Mouse (Mus musculus) small intestine, adult 2 months (tissue): ENCODE data around the gene Krtap4-2. TPM values are rescaled to one million over a fixed set of nuclear protein-coding genes. Genes with fewer than 3 reads are reported as not detected.
"Not testable (repeated sequence)": the region's sequence is repeated elsewhere in the genome, so short reads cannot be mapped to it uniquely, and the experiment has no call there.

Experiments
- H3K27ac ChIP-seq: fragments of 200-500 bp; 2 replicates; pipeline ENCODE4 v1.5.1; 2012; ENCODE audit warnings: low read depth, low read length, control low read depth, inconsistent platforms; ENCODE audit not compliant: insufficient read depth
- H3K27me3 ChIP-seq: fragments of 200-500 bp; 2 replicates; pipeline ENCODE4 v1.6.1; 2012; ENCODE audit warnings: mild to moderate bottlenecking, moderate library complexity, low read length, inconsistent platforms; ENCODE audit not compliant: control insufficient read depth, insufficient read depth
- H3K36me3 ChIP-seq: fragments of 200-500 bp; 2 replicates; pipeline ENCODE4 v1.6.1; 2012; ENCODE audit warnings: mild to moderate bottlenecking, low read length, control low read depth, inconsistent platforms; ENCODE audit not compliant: control insufficient read depth, insufficient read depth
- H3K4me1 ChIP-seq: fragments of 200-500 bp; 2 replicates; pipeline ENCODE4 v1.6.1; 2012; ENCODE audit warnings: low read length, inconsistent platforms, mixed read lengths; ENCODE audit not compliant: control insufficient read depth, insufficient read depth, insufficient read length
- H3K4me3 ChIP-seq: fragments of 200-500 bp; 2 replicates; pipeline ENCODE4 v1.5.1; 2012; ENCODE audit warnings: low read depth, mild to moderate bottlenecking, control low read depth, inconsistent platforms, low read length, moderate library complexity
- CTCF ChIP-seq: fragments of 200-500 bp; IDR thresholded peaks from 2 replicates; pipeline ENCODE4 v1.5.1; 2012; ENCODE audit warnings: low read depth, mild to moderate bottlenecking, control low read depth, inconsistent platforms, low read length, moderate library complexity, mixed read lengths; ENCODE audit not compliant: insufficient replicate concordance, insufficient read length; ENCODE audit errors: extremely low read depth
- POLR2A ChIP-seq: fragments of 200-500 bp; IDR thresholded peaks from 2 replicates; pipeline ENCODE4 v1.6.1; 2012; ENCODE audit warnings: low read depth, mild to moderate bottlenecking, control low read depth, inconsistent platforms, low read length, moderate library complexity
- whole genome bisulfite sequencing: fragments of 180-500 bp; shearing (Covaris S2); methylation state at CpG from one replicate; pipeline ENCODE4 v1.1.7; 2018; 5-methylcytosine and 5-hydroxymethylcytosine counted together
- polyA plus RNA-seq: library from polyadenylated mRNA; depleted of rRNA; stranded (reverse); fragments of >200 nt; gene quantifications from 2 replicates; pipeline ENCODE4 v1.2.3, GENCODE M21; 2012; rRNA removed

Gene Krtap4-2
- polyA plus RNA-seq = not detected in 2 replicates

GRCm38 (mm10) chr11:99634653-99635134 lies at the start of gene Krtap4-2:
Gene Krtap4-2, minus strand, starts transcription at chr11:99635084.
- no peak within 1 kb of the TSS for H3K4me3 ChIP-seq
- H3K27ac ChIP-seq = no peak within 1 kb of the TSS
- TF ChIP-seq CTCF (no peak), POLR2A (no peak)
- no peaks in the 10 kb centered on the region for H3K36me3 ChIP-seq
- H3K4me1 ChIP-seq = no peaks in the 10 kb centered on the region
- no peaks in the 10 kb centered on the region for H3K27me3 ChIP-seq
- WGBS = 52% methylated on average over 8 of the region's 8 CpGs

- TF ChIP-seq POLR2A (no peak), CTCF (no peak)
- Histone ChIP-seq H3K36me3 (no peaks in the 10 kb centered on the region), H3K27me3 (no peaks in the 10 kb centered on the region), H3K4me1 (no peaks in the 10 kb centered on the region), H3K27ac (no peak overlapping the region), H3K4me3 (no peak overlapping the region)
- WGBS = 91% methylated on average over 2 of the region's 2 CpGs
Observed at GRCm38 (mm10) chr11:99683481-99683880, 48.6 kb upstream of the Krtap4-2 start.

DNA sequence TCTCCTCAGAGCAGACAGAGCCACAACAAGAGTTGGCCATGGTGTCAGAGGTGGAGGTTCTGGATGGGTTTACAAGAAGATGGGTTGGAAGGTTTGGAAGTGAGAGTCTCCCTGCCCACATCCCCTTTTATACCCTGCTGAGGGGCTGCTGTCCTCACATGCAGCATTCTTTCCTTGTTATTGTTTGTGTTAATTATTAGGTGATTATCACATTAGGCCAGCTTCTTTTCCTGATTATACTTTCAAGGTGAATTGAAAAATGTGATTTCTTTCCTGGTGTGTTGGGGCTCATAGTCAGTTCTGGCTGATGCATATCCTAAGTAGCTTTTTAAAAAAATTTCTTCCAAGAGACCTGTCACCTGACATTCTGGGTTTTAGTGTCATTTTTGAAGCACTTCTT lies 31.0 kb upstream of the Krtap4-2 start, which contains the start of gene Krtap4-6:
Gene Krtap4-6, minus strand, starts transcription at position 101 of the 400 bp plus-strand sequence.
- H3K4me3 ChIP-seq = no peak within 1 kb of the TSS
- no peaks in the 10 kb centered on the region for H3K4me1 ChIP-seq
- H3K27me3 ChIP-seq = no peaks in the 10 kb centered on the region
- TF ChIP-seq CTCF = no peak
- no peak for TF ChIP-seq POLR2A
- no peak within 1 kb of the TSS for H3K27ac ChIP-seq
- no peaks in the 10 kb centered on the region for H3K36me3 ChIP-seq

DNA sequence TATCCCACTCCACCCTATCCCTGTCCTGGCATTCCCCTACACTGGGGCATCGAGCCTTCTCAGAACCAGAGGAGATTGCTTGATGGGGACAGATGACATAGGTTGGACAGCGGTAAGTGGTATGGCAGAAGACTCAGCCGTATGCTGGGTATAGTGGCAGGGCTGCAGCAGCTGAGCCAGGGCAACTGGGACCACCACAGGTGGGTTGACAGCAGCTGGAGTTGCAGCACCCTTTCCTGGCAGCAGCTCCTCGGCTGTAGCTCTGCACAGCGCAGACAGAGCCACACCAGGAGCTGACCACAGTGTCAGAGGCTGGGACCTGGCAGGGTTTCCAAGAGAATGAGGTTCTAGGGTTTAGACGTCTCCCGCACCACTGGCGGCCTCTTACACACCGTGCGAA lies 27.9 kb upstream of the Krtap4-2 start:
- WGBS = 84% methylated on average over 10 of the region's 10 CpGs
- H3K27ac ChIP-seq = no peak overlapping the region
- TF ChIP-seq POLR2A = no peak
- TF ChIP-seq CTCF = no peak
- H3K36me3 ChIP-seq = no peaks in the 10 kb centered on the region
- no peaks in the 10 kb centered on the region for H3K4me1 ChIP-seq
- no peaks in the 10 kb centered on the region for H3K27me3 ChIP-seq
- no peak overlapping the region for H3K4me3 ChIP-seq

GRCm38 (mm10) chr11:99659256-99659655 lies 24.4 kb upstream of the Krtap4-2 start:
- Histone ChIP-seq H3K4me3 (no peak overlapping the region), H3K27me3 (no peaks in the 10 kb centered on the region), H3K4me1 (no peaks in the 10 kb centered on the region), H3K27ac (no peak overlapping the region), H3K36me3 (no peaks in the 10 kb centered on the region)
- TF ChIP-seq POLR2A = no peak
- no peak for TF ChIP-seq CTCF
- WGBS = 86% methylated on average over 4 of the region's 4 CpGs

GRCm38 (mm10) chr11:99658467-99659010 lies 23.7 kb upstream of the Krtap4-2 start, which contains the start of gene Gm11563:
Gene Gm11563, minus strand, starts transcription at chr11:99658960.
- not testable (repeated sequence) for H3K27me3 ChIP-seq, H3K4me3 ChIP-seq, H3K36me3 ChIP-seq, H3K27ac ChIP-seq, H3K4me1 ChIP-seq
- 69% methylated on average over 10 of the region's 10 CpGs for WGBS

GRCm38 (mm10) chr11:99657051-99657450 lies 22.2 kb upstream of the Krtap4-2 start:
- 43% methylated on average over 5 of the region's 5 CpGs for WGBS
- Histone ChIP-seq H3K4me3 (no peak overlapping the region), H3K4me1 (no peaks in the 10 kb centered on the region), H3K36me3 (no peaks in the 10 kb centered on the region), H3K27me3 (no peaks in the 10 kb centered on the region), H3K27ac (no peak overlapping the region)
- TF ChIP-seq CTCF (no peak), POLR2A (no peak)

DNA sequence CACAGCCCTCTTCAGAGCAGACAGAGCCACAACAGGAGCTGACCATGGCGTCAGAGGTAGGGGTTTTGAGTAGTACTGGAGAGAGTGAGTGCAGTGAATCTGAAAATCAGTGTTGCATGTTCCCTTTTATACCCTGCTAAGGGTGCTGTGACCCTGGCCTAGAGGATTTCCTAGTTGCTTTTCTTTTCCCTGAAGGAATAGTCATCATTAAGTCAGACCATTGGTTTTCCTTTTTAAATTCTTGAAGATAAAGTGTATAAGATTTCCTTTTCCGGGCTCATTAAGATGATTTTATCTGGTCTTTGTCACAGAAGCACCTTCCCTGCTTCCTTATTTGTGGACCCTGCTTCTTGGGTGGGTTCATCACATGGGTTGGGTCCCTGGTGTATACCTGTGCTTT lies 15.3 kb upstream of the Krtap4-2 start, which contains the start of gene Gm11555:
Gene Gm11555, minus strand, starts transcription at position 101 of the 400 bp plus-strand sequence.
- no peaks in the 10 kb centered on the region for H3K36me3 ChIP-seq
- no peak for TF ChIP-seq POLR2A
- no peak for TF ChIP-seq CTCF
- no peaks in the 10 kb centered on the region for H3K27me3 ChIP-seq
- H3K27ac ChIP-seq = no peak within 1 kb of the TSS
- 80% methylated on average over 2 of the region's 2 CpGs for WGBS
- no peaks in the 10 kb centered on the region for H3K4me1 ChIP-seq
- no peak within 1 kb of the TSS for H3K4me3 ChIP-seq
